Mouse (Mus musculus) ovary, postnatal 14 days (tissue): ENCODE measurements around the gene Bola1.
"Not testable (repeated sequence)": the region's sequence is repeated elsewhere in the genome, so short reads cannot be mapped to it uniquely, and the experiment has no call there.

ENCODE experiments used
- DNase-seq: peaks from one replicate; pipeline ENCODE4 v3.0.0; 2022; ENCODE audit warnings: low spot score

The Bola1 gene

GRCm38 (mm10) chr3:96247356-96248140 is 28.0 kb upstream of the Bola1 start:
- DNase-seq: no peak

GRCm38 (mm10) chr3:96246427-96246856 is 26.9 kb upstream of the Bola1 start, which contains the start of gene Hist2h3c1:
Gene Hist2h3c1, plus strand, starts transcription at chr3:96246685.
- DNase-seq: not testable (repeated sequence)

GRCm38 (mm10) chr3:96246018-96246417 is 26.5 kb upstream of the Bola1 start:
- not testable (repeated sequence) for DNase-seq

GRCm38 (mm10) chr3:96245003-96245886 is 25.7 kb upstream of the Bola1 start, which contains the start of gene Hist2h2aa1:
Gene Hist2h2aa1, plus strand, starts transcription at chr3:96245497.
- peak; percentile 69 for DNase-seq

- no peak for DNase-seq
These were observed 24.5 kb upstream of the Bola1 start for GRCm38 (mm10) chr3:96243921-96244572.

- no peak for DNase-seq
These were observed 21.3 kb upstream of the Bola1 start for GRCm38 (mm10) chr3:96240799-96241197.

- DNase-seq: peak; percentile 89
These were observed 20.7 kb upstream of the Bola1 start, which contains the start of gene Hist2h2aa2 for GRCm38 (mm10) chr3:96239949-96240798. Gene Hist2h2aa2, minus strand, starts transcription at chr3:96240276.

- not testable (repeated sequence) for DNase-seq
These were observed 19.7 kb upstream of the Bola1 start, which contains the start of gene Hist2h3c2 for GRCm38 (mm10) chr3:96238954-96239793. Gene Hist2h3c2, minus strand, starts transcription at chr3:96239127.

GRCm38 (mm10) chr3:96237904-96238511 is 18.5 kb upstream of the Bola1 start:
- no peak for DNase-seq

GRCm38 (mm10) chr3:96237335-96237903 is 17.9 kb upstream of the Bola1 start:
- no peak for DNase-seq

- DNase-seq: no peak
These were observed 17.4 kb upstream of the Bola1 start for GRCm38 (mm10) chr3:96236834-96237334.

- DNase-seq: no peak
These were observed 16.3 kb upstream of the Bola1 start for GRCm38 (mm10) chr3:96235836-96236235.

- no peak for DNase-seq
These were observed 15.4 kb upstream of the Bola1 start for GRCm38 (mm10) chr3:96234914-96235313.

- no peak for DNase-seq
These were observed 12.2 kb upstream of the Bola1 start for GRCm38 (mm10) chr3:96231758-96232120.

GRCm38 (mm10) chr3:96230910-96231757 is 11.6 kb upstream of the Bola1 start:
- DNase-seq: no peak

- no peak for DNase-seq
These were observed 10.9 kb upstream of the Bola1 start for GRCm38 (mm10) chr3:96230404-96230803.

- no peak for DNase-seq
These were observed 9.3 kb upstream of the Bola1 start for GRCm38 (mm10) chr3:96228828-96229227.
